Mouse (Mus musculus) lung, postnatal 0 days (tissue): ENCODE measurements at regions not wholly inside any gene's neighbourhood (a gene's known extent, or its start where the extent isn't known, plus 50 kb on each side); places are given as distances from the start of the nearest gene placed in this dataset.

Experiments
- CTCF ChIP-seq: IDR thresholded peaks from 2 replicates; pipeline ENCODE4 v1.5.1; 2016; ENCODE audit warnings: antibody characterized with exemption, mild to moderate bottlenecking
- EP300 ChIP-seq: IDR thresholded peaks from 2 replicates; pipeline ENCODE4 v1.6.1; 2016; ENCODE audit warnings: antibody characterized with exemption, mild to moderate bottlenecking, control low read depth

DNA sequence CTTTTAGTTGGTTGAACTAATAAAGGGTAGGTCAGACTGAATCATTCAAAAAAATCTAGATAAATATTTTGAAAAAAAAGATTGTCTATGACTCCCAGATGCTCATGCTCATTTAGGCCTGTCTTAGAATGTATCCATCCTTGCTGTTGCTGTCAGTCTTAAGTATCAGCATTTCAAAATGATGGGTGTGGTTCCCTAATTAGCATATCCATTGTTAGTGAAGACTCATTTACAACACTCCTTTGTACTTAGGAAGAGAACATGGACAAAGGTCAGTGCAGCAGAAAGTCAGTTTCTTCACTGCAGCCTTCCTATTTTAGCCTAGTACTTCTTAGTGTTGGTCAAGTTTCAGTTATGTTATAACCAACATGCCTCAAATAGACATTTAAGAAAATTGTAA is 525.2 kb upstream of the Etaa1 start:
- no peak for TF ChIP-seq CTCF
- TF ChIP-seq EP300: no peak
